Mouse (Mus musculus): ENCODE results near the gene Ankrd34a.

DNA sequence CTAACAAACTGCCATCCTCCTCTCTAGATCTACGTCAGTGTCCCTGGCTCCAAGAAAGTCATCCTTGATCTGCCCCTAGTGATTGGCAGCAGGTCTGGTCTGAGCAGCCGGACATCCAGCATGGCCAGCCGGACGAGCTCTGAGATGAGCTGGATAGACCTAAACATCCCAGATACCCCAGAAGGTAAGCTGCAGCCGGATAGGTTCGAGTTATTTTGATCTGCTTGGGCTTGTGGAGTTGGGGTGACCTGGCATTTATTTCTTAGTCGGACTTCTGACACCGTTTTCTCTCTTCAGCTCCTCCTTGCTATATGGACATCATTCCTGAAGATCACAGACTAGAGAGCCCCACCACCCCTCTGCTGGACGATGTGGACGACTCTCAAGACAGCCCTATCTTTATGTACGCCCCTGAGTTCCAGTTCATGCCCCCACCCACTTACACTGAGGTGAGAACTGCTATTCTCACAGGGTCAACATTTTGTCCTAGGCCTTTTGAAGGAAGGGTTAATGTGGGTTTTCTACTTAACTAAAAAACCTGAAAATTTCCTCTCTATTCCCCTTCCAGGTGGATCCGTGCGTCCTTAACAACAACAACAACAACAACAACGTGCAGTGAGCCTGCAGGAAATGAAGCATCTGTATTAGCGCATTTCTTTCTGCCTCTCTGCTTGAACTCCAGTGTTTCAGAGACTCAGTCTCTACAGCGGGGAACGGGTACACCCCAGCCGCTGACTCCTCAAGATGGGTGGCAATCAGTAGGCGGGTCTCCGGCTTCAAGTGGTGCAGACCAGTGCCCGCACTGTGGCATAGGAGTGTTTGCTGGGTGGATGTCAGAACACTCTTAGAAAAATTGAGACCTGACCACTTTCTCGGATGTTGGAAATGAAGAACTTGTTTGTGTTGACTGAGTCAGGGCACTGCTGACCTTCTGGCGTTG is 36.3 kb upstream of the Ankrd34a start:
- TF ChIP-seq CTCF (IDR thresholded peaks at IDR 0.05; ENCODE audit: low read depth) (no peak), EP300 (IDR thresholded peaks at IDR 0.05; ENCODE audit: low read depth) (no peak)
